Mouse (Mus musculus): ENCODE results near the gene Tmem151a. TPM values are rescaled to one million over a fixed set of nuclear protein-coding genes. Genes with fewer than 3 reads are reported as not detected.

Tmem151a gene
- polyA plus RNA-seq, 1 experiment from 2014 or later = 1.8 TPM

GRCm38 (mm10) chr19:5107556-5108270, 22.4 kb upstream of the Tmem151a start:
- Histone ChIP-seq H3K9me3 (no peaks in the 10 kb centered on the region), H3K27ac (peak overlapping the region; percentile 1; the same call in 1 of the 2 replicates), H3K27me3 (ENCODE audit: insufficient read depth, poor library complexity, severe bottlenecking) (no peaks in the 10 kb centered on the region), H3K4me3 (peak overlapping the region; percentile 91), H3K4me1 (replicated peaks) (peaks cover 35% of the 10 kb centered on the region), H3K36me3 (peaks cover 77% of the 10 kb centered on the region)
- 74% methylated on average over 18 of the region's 18 CpGs for WGBS
- DNase-seq (ENCODE audit: low spot score) = no peak

- DNase-seq (ENCODE audit: low spot score) = peak; percentile 98
- under 1% methylated on average over 46 of the region's 46 CpGs for WGBS
- peaks cover 35% of the 10 kb centered on the region for H3K4me1 ChIP-seq (replicated peaks)
- H3K27me3 ChIP-seq (ENCODE audit: insufficient read depth, poor library complexity, severe bottlenecking) = no peaks in the 10 kb centered on the region
- no peaks in the 10 kb centered on the region for H3K9me3 ChIP-seq
- H3K27ac ChIP-seq = peak within 1 kb of the TSS; percentile 97
- peaks cover 77% of the 10 kb centered on the region for H3K36me3 ChIP-seq
- peak within 1 kb of the TSS; percentile 91 for H3K4me3 ChIP-seq
Observed at GRCm38 (mm10) chr19:5106731-5107191, 21.4 kb upstream of the Tmem151a start, which contains the start of gene Rab1b. Rab1b (minus strand) TSS chr19:5107072.

DNA sequence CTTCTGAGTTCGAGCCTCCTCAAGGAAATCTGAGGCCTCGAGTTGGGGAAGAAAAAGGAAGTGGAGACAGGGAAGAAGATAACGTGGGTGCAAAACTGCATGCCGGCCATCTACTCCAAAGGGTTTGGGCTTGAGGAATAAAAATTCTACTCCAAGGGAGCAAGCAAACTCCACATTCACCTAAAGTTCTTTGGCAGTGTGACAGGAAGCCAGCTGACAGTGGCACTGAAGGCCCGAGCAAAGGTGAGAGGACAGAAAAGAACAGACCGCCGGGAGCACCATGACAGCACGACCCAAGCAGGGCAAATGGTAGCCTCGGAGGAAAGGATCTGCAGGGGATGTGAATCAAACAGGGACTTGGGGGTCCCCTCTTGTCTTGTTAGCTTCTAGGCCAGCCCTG, 20.7 kb upstream of the Tmem151a start:
- peak overlapping the region; percentile 91 for H3K4me3 ChIP-seq
- no peak for DNase-seq (ENCODE audit: low spot score)
- H3K36me3 ChIP-seq = peaks cover 77% of the 10 kb centered on the region
- 26% methylated on average over 9 of the region's 9 CpGs for WGBS
- H3K9me3 ChIP-seq = no peaks in the 10 kb centered on the region
- H3K4me1 ChIP-seq (replicated peaks) = peaks cover 35% of the 10 kb centered on the region
- H3K27ac ChIP-seq = peak overlapping the region; percentile 97
- H3K27me3 ChIP-seq (ENCODE audit: insufficient read depth, poor library complexity, severe bottlenecking) = no peaks in the 10 kb centered on the region

DNA sequence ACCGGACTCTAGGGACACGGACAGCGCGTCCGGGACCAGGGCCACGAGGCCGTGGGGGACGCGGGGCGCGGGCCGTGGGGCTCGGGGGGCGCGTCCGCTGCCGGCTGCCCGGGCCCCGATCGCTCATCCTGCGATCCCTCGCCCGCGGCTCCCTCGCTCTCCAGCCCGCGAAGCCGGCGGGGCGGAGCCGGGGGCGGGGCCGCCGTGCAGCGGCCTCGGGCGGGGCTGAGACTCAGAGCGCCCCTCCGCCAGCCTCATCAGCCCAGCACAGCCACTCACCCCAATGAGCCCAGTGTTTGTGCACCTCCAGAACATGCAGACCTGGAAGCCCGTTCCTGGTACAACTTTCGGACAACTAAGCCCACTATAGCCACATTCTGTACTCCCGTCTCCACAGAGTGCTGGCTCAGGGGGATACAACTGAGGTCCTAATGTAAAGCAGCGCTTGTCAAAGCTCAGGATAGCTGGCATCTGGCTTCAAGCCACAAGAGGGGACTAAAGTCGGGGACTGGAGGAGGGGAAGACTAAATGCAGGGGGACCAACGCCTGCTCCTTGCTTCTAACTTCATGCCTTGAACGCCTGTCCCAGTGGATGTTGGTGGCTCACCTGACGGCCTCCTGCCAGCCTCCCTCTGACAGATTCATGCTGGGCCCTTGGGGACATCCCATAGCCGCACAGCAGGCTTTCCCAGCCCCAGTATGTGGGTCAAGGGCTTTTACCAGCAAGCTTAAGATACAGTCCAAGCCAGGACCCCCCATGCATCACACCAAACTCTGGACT, 13.2 kb upstream of the Tmem151a start, which contains the start of gene Cnih2:
Gene Cnih2 (minus strand): TSS at position 159 of the 781 bp plus-strand sequence.
- peak; percentile 73 for DNase-seq (ENCODE audit: low spot score)
- Histone ChIP-seq H3K4me3 (peak within 1 kb of the TSS; percentile 71), H3K9me3 (no peaks in the 10 kb centered on the region), H3K27ac (peak within 1 kb of the TSS; percentile 94), H3K4me1 (replicated peaks) (peaks cover 67% of the 10 kb centered on the region), H3K27me3 (ENCODE audit: insufficient read depth, poor library complexity, severe bottlenecking) (peaks cover 12% of the 10 kb centered on the region; the same call in 1 of the 2 replicates), H3K36me3 (peaks cover 45% of the 10 kb centered on the region)
- WGBS = 3% methylated on average over 33 of the region's 48 CpGs

DNA sequence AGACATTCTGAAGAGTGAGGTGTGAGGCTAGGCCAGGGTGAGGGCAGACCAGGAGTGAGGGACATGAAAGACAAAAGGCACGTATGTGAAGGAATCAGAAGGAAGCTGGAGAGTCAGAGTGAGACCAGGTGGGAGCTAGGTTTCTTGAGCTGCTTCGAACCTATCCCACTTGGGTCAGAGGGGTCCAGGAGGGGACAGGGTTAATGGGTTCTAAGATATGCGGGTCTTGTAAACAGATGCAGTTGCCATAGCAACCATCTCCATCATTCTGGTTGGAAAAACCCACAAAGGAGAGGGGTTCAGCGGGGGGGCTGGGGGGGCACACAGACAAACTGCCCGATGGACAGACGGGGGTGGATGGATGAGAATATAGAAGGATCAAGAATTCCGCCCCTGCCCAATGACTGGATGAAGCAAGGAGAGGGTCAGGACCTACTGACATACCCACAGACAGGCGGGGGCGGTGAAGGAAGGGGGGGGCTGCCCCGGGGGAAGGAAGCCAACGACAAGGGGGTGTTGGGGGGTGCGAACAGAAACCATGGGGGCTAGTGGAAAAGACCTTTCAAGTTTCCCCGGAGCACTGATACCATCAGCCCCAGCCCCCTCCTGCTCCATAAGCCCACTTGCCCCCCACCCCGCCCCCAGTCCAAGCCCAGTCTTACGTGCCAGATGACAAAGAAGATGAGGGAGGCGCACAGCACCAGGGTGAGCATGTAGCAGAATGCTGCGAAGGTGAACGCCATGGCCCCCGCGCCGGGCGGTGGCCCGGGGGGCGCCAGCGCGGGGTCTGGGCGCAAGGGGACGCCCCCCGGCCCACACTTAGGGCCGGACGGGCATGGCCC, 12.4 kb upstream of the Tmem151a start:
- peak overlapping the region; percentile 94 for H3K27ac ChIP-seq
- H3K27me3 ChIP-seq (ENCODE audit: insufficient read depth, poor library complexity, severe bottlenecking) = peaks cover 12% of the 10 kb centered on the region; the same call in 1 of the 2 replicates
- H3K4me3 ChIP-seq = peak overlapping the region; percentile 71
- H3K9me3 ChIP-seq = no peaks in the 10 kb centered on the region
- peaks cover 70% of the 10 kb centered on the region for H3K4me1 ChIP-seq (replicated peaks)
- WGBS = 2% methylated on average over 31 of the region's 31 CpGs
- peak; percentile 44 for DNase-seq (ENCODE audit: low spot score)
- peaks cover 45% of the 10 kb centered on the region for H3K36me3 ChIP-seq

- Histone ChIP-seq H3K27ac (peak overlapping the region; percentile 94), H3K9me3 (no peaks in the 10 kb centered on the region), H3K27me3 (ENCODE audit: insufficient read depth, poor library complexity, severe bottlenecking) (peaks cover 12% of the 10 kb centered on the region; the same call in 1 of the 2 replicates), H3K36me3 (peaks cover 45% of the 10 kb centered on the region), H3K4me1 (replicated peaks) (peaks cover 70% of the 10 kb centered on the region), H3K4me3 (peak overlapping the region; percentile 71)
- WGBS = 9% methylated on average over 9 of the region's 9 CpGs
- DNase-seq (ENCODE audit: low spot score) = peak; percentile 41
Observed at GRCm38 (mm10) chr19:5095887-5096474, 10.7 kb upstream of the Tmem151a start.

- peak overlapping the region; percentile 94 for H3K27ac ChIP-seq
- H3K4me1 ChIP-seq (replicated peaks) = peaks cover 67% of the 10 kb centered on the region
- peak overlapping the region; percentile 71 for H3K4me3 ChIP-seq
- H3K27me3 ChIP-seq (ENCODE audit: insufficient read depth, poor library complexity, severe bottlenecking) = peaks cover 9% of the 10 kb centered on the region; the same call in 1 of the 2 replicates
- DNase-seq (ENCODE audit: low spot score) = peak; percentile 30
- 37% methylated on average over 11 of the region's 11 CpGs for WGBS
- H3K9me3 ChIP-seq = no peaks in the 10 kb centered on the region
- peaks cover 45% of the 10 kb centered on the region for H3K36me3 ChIP-seq
Observed at GRCm38 (mm10) chr19:5094746-5095417, 9.6 kb upstream of the Tmem151a start.

GRCm38 (mm10) chr19:5094243-5094632, 8.9 kb upstream of the Tmem151a start:
- H3K27me3 ChIP-seq (ENCODE audit: insufficient read depth, poor library complexity, severe bottlenecking) = 0 out of 2 replicates have a peak, but pooled peaks cover 4% of the 10 kb centered on the region
- H3K4me1 ChIP-seq (replicated peaks) = peaks cover 66% of the 10 kb centered on the region
- peaks cover 44% of the 10 kb centered on the region for H3K36me3 ChIP-seq
- under 1% methylated on average over 21 of the region's 21 CpGs for WGBS
- H3K27ac ChIP-seq = peak overlapping the region; percentile 94; the same call in 1 of the 2 replicates
- no peaks in the 10 kb centered on the region for H3K9me3 ChIP-seq
- DNase-seq (ENCODE audit: low spot score) = peak; percentile 98
- H3K4me3 ChIP-seq = peak overlapping the region; percentile 71

DNA sequence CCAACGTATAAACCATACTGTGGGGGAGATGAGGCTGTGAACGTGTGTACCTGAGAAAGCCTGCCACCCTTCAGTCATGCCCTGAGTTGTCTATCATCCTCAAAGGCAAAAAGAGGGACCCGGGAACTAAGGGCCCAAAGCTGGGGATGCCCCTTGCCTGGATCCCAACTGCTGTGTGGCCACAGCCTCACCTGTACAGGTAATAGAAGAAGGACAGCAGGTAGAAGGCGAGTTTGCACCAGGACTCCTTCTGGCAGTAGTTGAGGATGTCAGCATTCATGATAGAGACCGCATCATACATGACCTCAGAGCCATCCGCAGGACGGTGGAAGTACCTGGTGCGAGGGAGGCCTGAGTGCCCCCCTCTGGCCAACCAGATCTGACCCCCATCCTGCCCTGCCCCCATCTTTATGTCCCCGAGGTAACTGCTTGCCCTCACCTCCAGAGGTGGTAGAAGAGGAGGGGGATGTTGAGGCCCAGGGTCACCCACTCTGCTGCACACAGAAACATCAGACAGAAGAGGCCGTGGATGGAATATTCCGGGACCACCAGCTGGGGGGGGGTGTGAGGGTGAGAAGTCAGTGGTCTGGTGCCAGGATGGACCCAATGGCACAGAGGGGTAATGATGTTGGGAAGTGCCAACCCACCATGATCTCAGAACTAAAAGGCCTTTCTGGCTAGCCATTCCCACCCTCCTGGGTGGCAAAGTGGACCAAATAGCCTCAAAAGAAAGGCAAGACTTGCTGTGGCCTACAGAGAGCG, 8.3 kb upstream of the Tmem151a start:
- 74% methylated on average over 12 of the region's 12 CpGs for WGBS
- Histone ChIP-seq H3K36me3 (peaks cover 43% of the 10 kb centered on the region), H3K9me3 (no peaks in the 10 kb centered on the region), H3K27me3 (ENCODE audit: insufficient read depth, poor library complexity, severe bottlenecking) (0 out of 2 replicates have a peak, but pooled peaks cover 4% of the 10 kb centered on the region), H3K27ac (no peak overlapping the region), H3K4me1 (replicated peaks) (peaks cover 66% of the 10 kb centered on the region), H3K4me3 (peak overlapping the region; percentile 71)
- DNase-seq (ENCODE audit: low spot score) = no peak

DNA sequence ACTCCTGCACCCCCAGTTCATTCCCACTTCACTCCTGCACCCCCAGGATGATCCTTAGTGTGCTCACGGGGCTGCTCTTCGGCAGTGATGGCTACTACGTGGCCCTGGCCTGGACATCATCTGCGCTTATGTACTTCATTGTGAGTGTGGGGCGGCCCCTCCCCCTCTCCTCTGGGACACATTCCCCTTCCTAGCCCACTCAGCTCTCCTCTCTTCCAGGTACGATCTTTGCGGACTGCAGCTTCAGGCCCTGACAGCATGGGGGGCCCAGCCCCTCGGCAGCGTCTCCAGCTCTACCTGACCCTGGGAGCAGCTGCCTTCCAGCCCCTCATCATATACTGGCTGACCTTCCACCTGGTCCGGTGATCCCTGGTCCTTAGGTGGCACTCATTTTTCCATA, 6.8 kb upstream of the Tmem151a start:
- peaks cover 43% of the 10 kb centered on the region for H3K36me3 ChIP-seq
- H3K27me3 ChIP-seq (ENCODE audit: insufficient read depth, poor library complexity, severe bottlenecking) = 0 out of 2 replicates have a peak, but pooled peaks cover 1% of the 10 kb centered on the region
- no peaks in the 10 kb centered on the region for H3K9me3 ChIP-seq
- no peak overlapping the region for H3K27ac ChIP-seq
- no peak overlapping the region for H3K4me3 ChIP-seq
- H3K4me1 ChIP-seq (replicated peaks) = peaks cover 61% of the 10 kb centered on the region
- WGBS = 92% methylated on average over 10 of the region's 10 CpGs
- no peak for DNase-seq (ENCODE audit: low spot score)

GRCm38 (mm10) chr19:5089324-5089723, 4.0 kb upstream of the Tmem151a start:
- Histone ChIP-seq H3K36me3 (peaks cover 43% of the 10 kb centered on the region), H3K27me3 (ENCODE audit: insufficient read depth, poor library complexity, severe bottlenecking) (peaks cover 23% of the 10 kb centered on the region), H3K27ac (0 out of 2 replicates have a peak overlapping the region, but pooled peaks have one; percentile 84), H3K9me3 (no peaks in the 10 kb centered on the region), H3K4me3 (peak overlapping the region; percentile 84), H3K4me1 (replicated peaks) (peaks cover 47% of the 10 kb centered on the region)
- no peak for DNase-seq (ENCODE audit: low spot score)
- WGBS = 93% methylated on average over 4 of the region's 4 CpGs

All from hindbrain, embryonic 10.5 days (tissue).